Mouse (Mus musculus): ENCODE results near the gene Shank2.

GRCm38 (mm10) chr7:144026024-144026752, 24.5 kb downstream of the Shank2 start:
- TF ChIP-seq CTCF (IDR thresholded peaks at IDR 0.05; ENCODE audit: low read depth) (no peak), EP300 (IDR thresholded peaks at IDR 0.05; ENCODE audit: low read depth) (no peak)
